Mouse (Mus musculus) forebrain, embryonic 14.5 days (tissue): ENCODE results near the gene Eps8l1. TPM values are rescaled to one million over a fixed set of nuclear protein-coding genes. Genes with fewer than 3 reads are reported as not detected.

Experiments used
- ATAC-seq: fragments of 200-750 bp; cut with Nextera tagmentation; 2 replicates; pipeline ENCODE4 v1.8.0; 2017; ENCODE audit warnings: mild to moderate bottlenecking, moderate library complexity
- DNase-seq: peaks from one replicate; pipeline ENCODE4 v3.0.0-alpha.2; 2015; ENCODE audit warnings: low spot score
- H3K27ac ChIP-seq: fragments of 300-500 bp; sonication (generic); 2 replicates; pipeline ENCODE4 v1.5.1; 2014; ENCODE audit warnings: low read depth, mild to moderate bottlenecking, control low read depth, low read length, moderate library complexity
- H3K27me3 ChIP-seq: fragments of 300-500 bp; sonication (generic); replicated peaks from 2 replicates; pipeline ENCODE4 v1.6.1; 2014; ENCODE audit warnings: low read length, control low read depth, mixed read lengths; ENCODE audit not compliant: control insufficient read depth, insufficient read depth
- H3K36me3 ChIP-seq: fragments of 300-500 bp; sonication (generic); 2 replicates; pipeline ENCODE4 v1.6.1; 2014; ENCODE audit warnings: low read length, control low read depth; ENCODE audit not compliant: control insufficient read depth, insufficient read depth
- H3K4me1 ChIP-seq: fragments of 300-500 bp; sonication (generic); 2 replicates; pipeline ENCODE4 v1.6.1; 2014; ENCODE audit warnings: antibody characterized with exemption, low read length, control low read depth; ENCODE audit not compliant: control insufficient read depth, insufficient read depth
- H3K4me2 ChIP-seq: fragments of 300-500 bp; sonication (generic); 2 replicates; pipeline ENCODE4 v1.6.1; 2014; ENCODE audit warnings: mild to moderate bottlenecking, control low read depth, low read length
- H3K4me3 ChIP-seq: fragments of 300-500 bp; sonication (generic); 2 replicates; pipeline ENCODE4 v1.5.1; 2014; ENCODE audit warnings: low read depth, low read length, control low read depth
- H3K9ac ChIP-seq: fragments of 300-500 bp; sonication (generic); 2 replicates; pipeline ENCODE4 v1.6.1; 2014; ENCODE audit warnings: mild to moderate bottlenecking, low read length, control low read depth, moderate library complexity
- H3K9me3 ChIP-seq: fragments of 300-500 bp; sonication (generic); replicated peaks from 2 replicates; pipeline ENCODE4 v1.6.1; 2016; ENCODE audit warnings: low read length, control low read depth, mixed read lengths; ENCODE audit not compliant: control insufficient read depth
- WGBS: fragments of 180-500 bp; shearing (Covaris S2); extraction: QIAGEN DNeasy Blood & Tissue Kit; methylation state at CpG from one replicate; pipeline ENCODE4 v1.1.7; 2014; 5-methylcytosine and 5-hydroxymethylcytosine counted together
- polyA plus RNA-seq: library from polyadenylated mRNA; unstranded; fragments of >200 nt; fragmentation: Nextera tagmentation; extraction: Ambion mirVana; gene quantifications from 2 replicates; pipeline ENCODE4 v1.2.1, GENCODE M21; 2014

Eps8l1 gene
- polyA plus RNA-seq, 1 experiment from 2014 or later, result 2.9 TPM

- ATAC-seq (no peak), DNase-seq (no peak)
- Histone ChIP-seq H3K9ac (no peak overlapping the region), H3K4me3 (no peak overlapping the region), H3K4me2 (no peak overlapping the region), H3K27ac (no peak overlapping the region), H3K4me1 (no peaks in the 10 kb centered on the region), H3K36me3 (peaks cover 71% of the 10 kb centered on the region), H3K27me3 (no peaks in the 10 kb centered on the region), H3K9me3 (no peaks in the 10 kb centered on the region)
- 93% methylated on average over 13 of the region's 13 CpGs for WGBS
These were observed 32.1 kb downstream of the Eps8l1 start for GRCm38 (mm10) chr7:4492284-4493224.

- 93% methylated on average over 1 of the region's 1 CpGs for WGBS
- DNase-seq (no peak), ATAC-seq (no peak)
- H3K27ac ChIP-seq, result no peak overlapping the region
- no peaks in the 10 kb centered on the region for H3K27me3 ChIP-seq
- no peak overlapping the region for H3K4me2 ChIP-seq
- peaks cover 63% of the 10 kb centered on the region for H3K36me3 ChIP-seq
- H3K4me1 ChIP-seq, result peaks cover 10% of the 10 kb centered on the region
- no peak overlapping the region for H3K9ac ChIP-seq
- no peaks in the 10 kb centered on the region for H3K9me3 ChIP-seq
- H3K4me3 ChIP-seq, result no peak overlapping the region
These were observed 33.5 kb downstream of the Eps8l1 start for GRCm38 (mm10) chr7:4493991-4494390.

GRCm38 (mm10) chr7:4496468-4496867 lies 36.0 kb downstream of the Eps8l1 start:
- no peak overlapping the region for H3K9ac ChIP-seq
- ATAC-seq (no peak), DNase-seq (no peak)
- H3K36me3 ChIP-seq, result peaks cover 54% of the 10 kb centered on the region
- no peak overlapping the region for H3K4me2 ChIP-seq
- peaks cover 28% of the 10 kb centered on the region for H3K4me1 ChIP-seq
- no peaks in the 10 kb centered on the region for H3K27me3 ChIP-seq
- 99% methylated on average over 3 of the region's 3 CpGs for WGBS
- H3K27ac ChIP-seq, result no peak overlapping the region
- no peak overlapping the region for H3K4me3 ChIP-seq
- no peaks in the 10 kb centered on the region for H3K9me3 ChIP-seq

- no peak overlapping the region for H3K4me2 ChIP-seq
- 92% methylated on average over 9 of the region's 9 CpGs for WGBS
- no peak for ATAC-seq
These were observed 36.9 kb downstream of the Eps8l1 start for GRCm38 (mm10) chr7:4497271-4497903.

GRCm38 (mm10) chr7:4498251-4498650 lies 37.8 kb downstream of the Eps8l1 start:
- DNase-seq, result peak; percentile 61
- Histone ChIP-seq H3K36me3 (peaks cover 39% of the 10 kb centered on the region), H3K9me3 (no peaks in the 10 kb centered on the region), H3K4me1 (peaks cover 30% of the 10 kb centered on the region), H3K27me3 (no peaks in the 10 kb centered on the region), H3K4me2 (peak overlapping the region; percentile 24), H3K27ac (no peak overlapping the region), H3K9ac (peak overlapping the region; percentile 33; the same call in 1 of the 2 replicates), H3K4me3 (no peak overlapping the region)
- WGBS, result 18% methylated on average over 9 of the region's 9 CpGs
- no peak for ATAC-seq

More at GRCm38 (mm10) chr7:4497271-4497903, 36.9 kb downstream of the Eps8l1 start:
- Histone ChIP-seq H3K9me3 (no peaks in the 10 kb centered on the region), H3K27ac (no peak overlapping the region), H3K9ac (0 out of 2 replicates have a peak overlapping the region, but pooled peaks have one; percentile 3), H3K4me1 (peaks cover 29% of the 10 kb centered on the region), H3K4me3 (no peak overlapping the region), H3K27me3 (no peaks in the 10 kb centered on the region), H3K36me3 (peaks cover 45% of the 10 kb centered on the region)
- no peak for DNase-seq

- H3K36me3 ChIP-seq, result peaks cover 34% of the 10 kb centered on the region
- no peaks in the 10 kb centered on the region for H3K27me3 ChIP-seq
- H3K27ac ChIP-seq, result no peak overlapping the region
- no peak overlapping the region for H3K4me2 ChIP-seq
- WGBS, result 94% methylated on average over 4 of the region's 4 CpGs
- ATAC-seq (no peak), DNase-seq (no peak)
- H3K4me3 ChIP-seq, result no peak overlapping the region
- no peaks in the 10 kb centered on the region for H3K9me3 ChIP-seq
- peaks cover 30% of the 10 kb centered on the region for H3K4me1 ChIP-seq
- H3K9ac ChIP-seq, result peak overlapping the region; percentile 29
These were observed 38.6 kb downstream of the Eps8l1 start for GRCm38 (mm10) chr7:4499034-4499433.

- Histone ChIP-seq H3K27ac (peak overlapping the region; percentile 85), H3K27me3 (no peaks in the 10 kb centered on the region), H3K4me2 (peak overlapping the region; percentile 92), H3K9me3 (no peaks in the 10 kb centered on the region), H3K36me3 (peaks cover 15% of the 10 kb centered on the region), H3K4me1 (peaks cover 30% of the 10 kb centered on the region), H3K9ac (peak overlapping the region; percentile 97), H3K4me3 (peak overlapping the region; percentile 89)
- WGBS, result under 1% methylated on average over 23 of the region's 52 CpGs
- ATAC-seq (peak; percentile 51), DNase-seq (peak; percentile 10)
These were observed 40.5 kb downstream of the Eps8l1 start for GRCm38 (mm10) chr7:4500892-4501471.

- ATAC-seq (peak; percentile 96), DNase-seq (peak; percentile 97)
- Histone ChIP-seq H3K27me3 (no peaks in the 10 kb centered on the region), H3K4me2 (peak within 1 kb of the TSS; percentile 92), H3K4me3 (peak within 1 kb of the TSS; percentile 89), H3K36me3 (peaks cover 9% of the 10 kb centered on the region), H3K9me3 (no peaks in the 10 kb centered on the region), H3K4me1 (peaks cover 30% of the 10 kb centered on the region), H3K27ac (peak within 1 kb of the TSS; percentile 85), H3K9ac (peak within 1 kb of the TSS; percentile 97)
- under 1% methylated on average over 62 of the region's 62 CpGs for WGBS
These were observed 41.3 kb downstream of the Eps8l1 start, which contains the start of gene Ppp1r12c for GRCm38 (mm10) chr7:4501558-4502397. Gene Ppp1r12c, minus strand, starts transcription at chr7:4501680.
